Mouse (Mus musculus) ZHBTc4 (cell line): ENCODE results near the gene Tagap.
"Not testable (repeated sequence)": the region's sequence is repeated elsewhere in the genome, so short reads cannot be mapped to it uniquely, and the experiment has no call there.

Experiments
- DNase-seq: peaks from one replicate; pipeline ENCODE4 v3.0.0-alpha.2; 2011; ENCODE audit warnings: low read depth, low spot score

The Tagap gene

GRCm38 (mm10) chr17:7968490-7968889 is 42.7 kb downstream of the Tagap start:
- DNase-seq = not testable (repeated sequence)

GRCm38 (mm10) chr17:7969782-7970181 is 44.0 kb downstream of the Tagap start:
- DNase-seq = not testable (repeated sequence)

GRCm38 (mm10) chr17:7983484-7983883 is 57.7 kb downstream of the Tagap start:
- not testable (repeated sequence) for DNase-seq
